Mouse (Mus musculus): Measurements from ENCODE around the gene Rad50.

DNA sequence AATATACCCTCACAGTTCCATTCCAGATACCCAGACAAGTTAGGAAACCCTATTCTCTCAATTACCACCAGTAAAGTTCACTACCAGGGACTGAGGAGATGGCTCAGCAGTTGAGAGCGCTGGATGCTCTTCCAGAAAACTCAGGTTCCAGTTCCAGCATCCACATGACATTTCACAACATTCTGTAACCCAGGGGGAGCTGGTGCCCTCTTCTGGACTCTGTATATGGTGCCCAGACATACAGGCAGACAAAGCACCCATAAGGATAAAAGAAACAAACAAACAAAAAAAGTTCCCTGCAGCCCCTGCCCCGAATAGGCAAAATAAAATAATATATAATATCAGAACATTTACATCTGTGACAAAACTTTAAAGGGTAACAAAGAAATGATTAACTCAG, 27.3 kb upstream of the Rad50 start:
- TF ChIP-seq CTCF (IDR thresholded peaks at IDR 0.05; ENCODE audit: extremely low read depth, insufficient read depth, low read length) (no peak), POLR2A (IDR thresholded peaks at IDR 0.05; ENCODE audit: extremely low read depth, insufficient read depth, low read length) (no peak)

Data from cortical plate, adult 2 months (tissue).